Comparison of ENCODE assay signal across 31 mouse cellular contexts in the genomic region with DNA sequence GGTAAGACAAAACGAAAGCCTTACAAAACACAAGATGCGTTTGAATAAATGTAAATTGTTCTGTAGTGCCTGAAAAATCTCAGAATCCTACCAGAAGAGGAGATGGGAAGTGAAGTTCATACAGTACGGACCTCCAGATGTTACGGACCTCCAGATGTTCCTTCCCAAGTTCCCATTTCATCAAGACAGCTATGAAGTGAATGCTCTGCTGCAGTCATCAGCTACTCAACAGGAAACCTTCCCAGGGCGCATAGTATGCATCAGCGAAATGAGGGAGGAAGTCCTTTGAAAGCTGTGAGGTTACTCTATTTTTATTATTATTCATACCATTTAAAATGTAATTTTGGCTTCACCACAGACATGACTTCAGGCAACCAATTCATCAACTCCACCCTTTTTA. TPM values are rescaled to one million over a fixed set of nuclear protein-coding genes. Genes with fewer than 3 reads are reported as not detected.
DNase-seq lines count a peak whose midpoint lies in the region; ATAC-seq and TF ChIP-seq lines count a peak whose summit lies in the region.
"Had no signal": no experiment of that assay in that cellular context is flagged by ENCODE, and none has a peak within 500 bp of the region (broad histone marks: within the 10 kb centered on the region; RNA-seq: fewer than 3 reads in every experiment).

No protein-coding gene starts in this region.

- intact Hi-C loops in heart, postnatal 25 days (cut with DNase I) = no loop called here

- TF ChIP-seq CTCF in lung, embryonic 14.5 days (IDR thresholded peaks at IDR 0.05; ENCODE audit: low read depth) = no peak
- no peak for TF ChIP-seq CTCF in Patski (IDR thresholded peaks at IDR 0.05)

- DNase-seq in heart, adult 11 months = peak; percentile 95
- DNase-seq in heart, postnatal 25 days (ENCODE audit: low spot score) = no peak
- peak; percentile 17 for DNase-seq in lung, embryonic 14.5 days
- DNase-seq in lung, postnatal 25 days (ENCODE audit: low spot score) = no peak
- DNase-seq in Patski (ENCODE audit: low read depth, low spot score) (no peak), adipocyte (ENCODE audit: low spot score) (no peak)
- no peak for DNase-seq in natural killer cell, adult 2 months (ENCODE audit: low spot score in 2 of 2)
- DNase-seq: adrenal gland, adult 8-10 months; cerebellum, adult 11-12 months; cerebellum, postnatal 10 days; kidney, adult 9 months; kidney, postnatal 14 days; liver, embryonic 13.5 days; lung, adult 2 months; lung, postnatal 4 days; right cerebral cortex, postnatal 4 days; thymus, adult 2 months; thymus, postnatal 36 days had no signal

- POLR2A ChIA-PET in Patski (lab: Charles Lee) = no interaction called here

- no peak overlapping the region for H3K9ac ChIP-seq in lung, embryonic 14.5 days
- H3K9ac ChIP-seq: embryonic facial prominence, embryonic 12.5 days; hindbrain, embryonic 14.5 days; limb, embryonic 13.5 days; liver, embryonic 13.5 days; midbrain, embryonic 15.5 days had no signal

- H3K4me2 ChIP-seq in lung, embryonic 14.5 days = no peak overlapping the region
- H3K4me2 ChIP-seq: embryonic facial prominence, embryonic 12.5 days; heart, embryonic 11.5 days; hindbrain, embryonic 14.5 days; limb, embryonic 13.5 days; liver, embryonic 13.5 days; midbrain, embryonic 15.5 days had no signal

- ATAC-seq in lung, embryonic 14.5 days (ENCODE audit: insufficient read depth) = no peak
- peak; percentile 35 for ATAC-seq in Patski
- ATAC-seq in granulocyte monocyte progenitor cell, adult 5-6 weeks (replicated peaks; ENCODE audit: poor library complexity, severe bottlenecking) = peak; percentile 38; the same call in 1 of the 2 replicates
- ATAC-seq: activated CD4-positive, CD25-positive, alpha-beta regulatory T cell, adult 4 months; CD4-positive, CD25-positive, alpha-beta regulatory T cell, adult 4 months; forebrain, embryonic 16.5 days; intestine, postnatal 0 days; midbrain, embryonic 15.5 days had no signal

- in situ Hi-C loops in Patski (cut with MboI; ENCODE audit: low pct_unique_long_range_greater_than_20kb) = no loop called here

- no peak overlapping the region for H3K27ac ChIP-seq in lung, embryonic 14.5 days (ENCODE audit: low read depth)
- H3K27ac ChIP-seq: embryonic facial prominence, embryonic 12.5 days; hindbrain, embryonic 14.5 days; left cerebral cortex, adult 2 months; limb, embryonic 13.5 days; liver, embryonic 13.5 days; midbrain, embryonic 10.5 days; midbrain, embryonic 15.5 days had no signal

- no peak overlapping the region for H3K4me3 ChIP-seq in lung, embryonic 14.5 days (ENCODE audit: low read depth, low read length)
- H3K4me3 ChIP-seq: embryonic facial prominence, embryonic 12.5 days; erythroblast, embryonic 14.5 days; left cerebral cortex, adult 2 months; limb, embryonic 13.5 days; liver, embryonic 13.5 days; midbrain, embryonic 10.5 days; midbrain, embryonic 15.5 days had no signal

- CTCF ChIA-PET in Patski (lab: Charles Lee) = no interaction called here

- WGBS in lung, embryonic 14.5 days = 65% methylated on average over 6 of the region's 6 CpGs

- no peaks in the 10 kb centered on the region for H3K36me3 ChIP-seq in lung, embryonic 14.5 days (ENCODE audit: insufficient read depth)
- H3K36me3 ChIP-seq: embryonic facial prominence, embryonic 12.5 days; limb, embryonic 13.5 days; liver, embryonic 13.5 days; midbrain, embryonic 10.5 days; midbrain, embryonic 15.5 days had no signal

- H3K27me3 ChIP-seq in lung, embryonic 14.5 days (ENCODE audit: insufficient read depth, low read length) = no peaks in the 10 kb centered on the region
- H3K27me3 ChIP-seq in Patski = no peaks in the 10 kb centered on the region
- H3K27me3 ChIP-seq: embryonic facial prominence, embryonic 12.5 days; limb, embryonic 13.5 days; liver, embryonic 13.5 days; midbrain, embryonic 15.5 days had no signal

- H3K9me3 ChIP-seq in lung, embryonic 14.5 days (ENCODE audit: low read depth, low read length) = no peaks in the 10 kb centered on the region
- H3K9me3 ChIP-seq: embryonic facial prominence, embryonic 12.5 days; limb, embryonic 13.5 days; liver, embryonic 13.5 days; midbrain, embryonic 10.5 days; midbrain, embryonic 15.5 days had no signal

- H3K4me1 ChIP-seq in lung, embryonic 14.5 days (ENCODE audit: insufficient read depth) = no peaks in the 10 kb centered on the region
- H3K4me1 ChIP-seq: midbrain, embryonic 10.5 days; midbrain, embryonic 15.5 days had no signal

RNA-seq across cellular contexts. Expression of a gene that starts 14.7 kb away (rescaled TPM):
- total RNA-seq in heart, postnatal 25 days (2021) = 10 to 100 TPM; 41.9 to 43.6 TPM
- polyA plus RNA-seq in lung, embryonic 14.5 days (2014; fragmentation: Nextera tagmentation; extraction: Ambion mirVana) = 12.2 and 12.6 TPM in 2 replicates
- 28.4 TPM for polyA plus RNA-seq in Patski (2021)
- total RNA-seq in granulocyte monocyte progenitor cell, adult 5-6 weeks (2014; fragmentation: Nextera tagmentation) = 26.2 and 27.0 TPM in 2 replicates
- 34.9 and 35.5 TPM in 2 replicates for total RNA-seq in granulocyte monocyte progenitor cell, adult 5-6 weeks (2017)

Comparison
In these comparisons a context has a peak if more than half of its experiments do, and no peak if none do; other contexts are left out.
1. DNase-seq: peak in heart, adult 11 months (single experiment) and lung, embryonic 14.5 days (single experiment); none in heart, postnatal 25 days (single experiment), lung, postnatal 25 days (single experiment), Patski (single experiment), adipocyte (single experiment) and natural killer cell, adult 2 months (0 of 2).